Mouse (Mus musculus): ENCODE data around the gene Ralb. TPM values are rescaled to one million over a fixed set of nuclear protein-coding genes. Genes with fewer than 3 reads are reported as not detected.

Gene Ralb
- polyA plus RNA-seq, 1 experiment = 31.1 TPM

DNA sequence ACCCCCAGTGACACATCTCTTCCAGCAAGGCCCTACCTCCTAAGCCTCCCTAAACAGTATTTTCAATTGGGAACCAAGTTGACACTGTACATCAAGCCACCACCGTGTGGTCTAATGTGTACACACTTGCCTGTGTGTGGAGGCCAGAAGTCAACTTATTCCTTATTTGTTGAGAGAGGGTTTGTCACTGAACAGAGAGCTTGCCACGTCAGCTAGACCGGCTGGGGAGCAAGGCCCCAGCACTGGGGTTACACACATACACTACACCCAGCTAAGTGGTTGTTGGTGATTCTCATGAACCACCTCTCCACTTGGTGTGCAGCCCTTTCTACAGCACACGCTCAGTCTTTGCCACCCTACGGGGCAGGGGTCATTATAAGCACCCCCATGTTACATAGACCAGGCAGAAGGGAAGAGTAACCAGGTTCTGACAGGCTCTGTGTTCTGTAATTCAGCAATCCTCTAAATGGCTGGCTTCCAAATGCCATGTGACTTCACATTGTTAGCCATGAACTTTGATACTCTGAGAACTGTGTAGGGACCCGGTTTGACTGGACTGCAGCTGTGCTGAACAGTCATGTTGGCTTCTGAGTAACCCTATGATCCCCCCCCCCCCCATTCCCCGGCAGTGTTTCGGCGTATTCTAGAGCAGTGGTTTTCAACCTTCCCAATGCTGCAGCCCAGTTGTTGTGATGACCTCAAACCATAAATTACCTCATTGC, 36.4 kb upstream of the Ralb start:
- TF ChIP-seq POLR2A (IDR thresholded peaks at IDR 0.05; ENCODE audit: borderline replicate concordance, extremely low read depth, insufficient read depth, insufficient read length, poor library complexity, severe bottlenecking) (no peak), CTCF (IDR thresholded peaks at IDR 0.05; ENCODE audit: borderline replicate concordance, extremely low read depth, insufficient read depth, insufficient read length) (no peak)
- no peak for DNase-seq (ENCODE audit: low read depth)

DNA sequence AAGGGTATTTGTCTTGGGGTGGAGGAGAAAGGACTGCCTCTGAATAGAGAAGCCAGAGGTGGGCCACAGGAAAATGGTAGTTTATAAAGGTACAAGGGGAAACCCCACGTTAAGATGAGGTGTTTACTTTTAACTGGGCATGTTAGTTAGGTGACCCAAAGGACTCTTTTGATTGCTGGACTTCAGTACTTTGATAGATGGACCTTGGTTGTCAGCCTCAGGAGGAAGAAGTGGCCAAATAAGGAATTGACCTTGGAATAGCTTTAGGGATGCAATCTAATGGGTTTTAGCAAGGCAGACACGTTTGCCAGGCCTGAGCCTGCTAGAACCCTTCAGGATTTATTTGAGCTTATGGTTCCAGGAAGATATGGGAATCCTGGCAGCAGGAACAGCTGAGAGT, 34.7 kb upstream of the Ralb start:
- TF ChIP-seq POLR2A (IDR thresholded peaks at IDR 0.05; ENCODE audit: borderline replicate concordance, extremely low read depth, insufficient read depth, insufficient read length, poor library complexity, severe bottlenecking) = no peak
- TF ChIP-seq CTCF (IDR thresholded peaks at IDR 0.05; ENCODE audit: borderline replicate concordance, extremely low read depth, insufficient read depth, insufficient read length) = no peak
- no peak for DNase-seq (ENCODE audit: low read depth)

GRCm38 (mm10) chr1:119537651-119538050, 33.1 kb upstream of the Ralb start:
- TF ChIP-seq POLR2A (IDR thresholded peaks at IDR 0.05; ENCODE audit: borderline replicate concordance, extremely low read depth, insufficient read depth, insufficient read length, poor library complexity, severe bottlenecking) = no peak
- TF ChIP-seq CTCF (IDR thresholded peaks at IDR 0.05; ENCODE audit: borderline replicate concordance, extremely low read depth, insufficient read depth, insufficient read length) = no peak
- no peak for DNase-seq (ENCODE audit: low read depth)

GRCm38 (mm10) chr1:119536122-119536521, 31.5 kb upstream of the Ralb start:
- TF ChIP-seq CTCF (IDR thresholded peaks at IDR 0.05; ENCODE audit: borderline replicate concordance, extremely low read depth, insufficient read depth, insufficient read length) (no peak), POLR2A (IDR thresholded peaks at IDR 0.05; ENCODE audit: borderline replicate concordance, extremely low read depth, insufficient read depth, insufficient read length, poor library complexity, severe bottlenecking) (no peak)
- no peak for DNase-seq (ENCODE audit: low read depth)

GRCm38 (mm10) chr1:119534341-119534740, 29.7 kb upstream of the Ralb start:
- no peak for TF ChIP-seq POLR2A (IDR thresholded peaks at IDR 0.05; ENCODE audit: borderline replicate concordance, extremely low read depth, insufficient read depth, insufficient read length, poor library complexity, severe bottlenecking)
- DNase-seq (ENCODE audit: low read depth) = no peak

DNA sequence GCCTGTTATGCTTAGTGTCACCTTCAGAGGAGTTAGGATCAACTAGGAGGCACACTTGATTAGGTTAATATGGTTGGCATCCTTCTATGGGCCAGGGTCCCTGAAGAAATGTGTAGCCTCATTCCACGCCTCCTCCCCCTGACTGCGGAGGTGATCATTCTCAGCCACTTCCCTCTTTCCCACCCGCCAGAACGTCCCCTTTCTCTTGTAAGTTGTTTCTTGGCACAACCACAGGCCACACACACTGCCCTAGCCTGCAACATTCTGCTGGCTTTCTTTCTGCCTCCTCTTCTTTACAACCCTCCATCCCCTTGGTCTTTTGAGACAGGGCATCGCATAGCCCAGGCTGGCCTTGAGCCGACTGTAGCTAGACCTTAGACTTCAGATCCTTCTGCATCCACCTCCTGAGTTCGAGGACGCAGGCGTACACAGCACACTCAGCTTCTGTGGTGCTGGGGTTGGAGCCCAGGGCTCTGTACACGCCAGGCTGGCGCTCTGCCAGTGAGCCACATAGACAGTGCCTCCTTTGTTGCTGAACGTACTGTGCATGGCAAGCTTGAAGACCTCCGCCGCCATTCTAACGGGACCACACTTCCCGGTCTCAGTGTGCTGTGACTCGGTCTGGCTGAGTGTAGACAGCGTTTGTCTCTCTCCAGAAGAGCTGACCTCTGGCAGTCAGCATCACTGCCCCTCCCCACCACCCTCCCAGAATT, 28.7 kb upstream of the Ralb start:
- DNase-seq (ENCODE audit: low read depth) = peak; percentile 82
- TF ChIP-seq POLR2A (IDR thresholded peaks at IDR 0.05; ENCODE audit: borderline replicate concordance, extremely low read depth, insufficient read depth, insufficient read length, poor library complexity, severe bottlenecking) = no peak
- no peak for TF ChIP-seq CTCF (IDR thresholded peaks at IDR 0.05; ENCODE audit: borderline replicate concordance, extremely low read depth, insufficient read depth, insufficient read length)

- DNase-seq (ENCODE audit: low read depth) = no peak
- TF ChIP-seq POLR2A (IDR thresholded peaks at IDR 0.05; ENCODE audit: borderline replicate concordance, extremely low read depth, insufficient read depth, insufficient read length, poor library complexity, severe bottlenecking) (no peak), CTCF (IDR thresholded peaks at IDR 0.05; ENCODE audit: borderline replicate concordance, extremely low read depth, insufficient read depth, insufficient read length) (no peak)
These were observed 27.6 kb upstream of the Ralb start for GRCm38 (mm10) chr1:119532165-119532564.

DNA sequence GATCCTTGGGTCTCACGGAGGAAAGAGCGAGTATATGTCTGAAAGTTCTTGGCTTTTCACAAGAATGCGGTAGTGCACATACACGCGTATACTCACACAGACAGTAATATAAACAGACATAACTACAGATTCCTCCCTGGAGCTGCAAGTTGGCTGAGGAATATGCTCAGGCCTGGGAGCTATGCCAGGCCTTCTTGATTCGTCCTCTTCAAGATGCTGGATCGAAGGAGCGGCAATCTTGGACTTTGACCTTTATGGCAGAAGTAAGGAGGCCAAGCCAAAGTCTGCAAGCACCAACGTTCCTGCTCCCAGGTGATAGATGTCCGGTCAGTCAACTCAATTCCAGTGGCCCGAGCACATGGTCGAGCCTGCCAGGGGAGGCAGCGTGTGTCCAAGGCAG, 26.3 kb upstream of the Ralb start:
- TF ChIP-seq CTCF (IDR thresholded peaks at IDR 0.05; ENCODE audit: borderline replicate concordance, extremely low read depth, insufficient read depth, insufficient read length) = no peak
- no peak for DNase-seq (ENCODE audit: low read depth)

DNA sequence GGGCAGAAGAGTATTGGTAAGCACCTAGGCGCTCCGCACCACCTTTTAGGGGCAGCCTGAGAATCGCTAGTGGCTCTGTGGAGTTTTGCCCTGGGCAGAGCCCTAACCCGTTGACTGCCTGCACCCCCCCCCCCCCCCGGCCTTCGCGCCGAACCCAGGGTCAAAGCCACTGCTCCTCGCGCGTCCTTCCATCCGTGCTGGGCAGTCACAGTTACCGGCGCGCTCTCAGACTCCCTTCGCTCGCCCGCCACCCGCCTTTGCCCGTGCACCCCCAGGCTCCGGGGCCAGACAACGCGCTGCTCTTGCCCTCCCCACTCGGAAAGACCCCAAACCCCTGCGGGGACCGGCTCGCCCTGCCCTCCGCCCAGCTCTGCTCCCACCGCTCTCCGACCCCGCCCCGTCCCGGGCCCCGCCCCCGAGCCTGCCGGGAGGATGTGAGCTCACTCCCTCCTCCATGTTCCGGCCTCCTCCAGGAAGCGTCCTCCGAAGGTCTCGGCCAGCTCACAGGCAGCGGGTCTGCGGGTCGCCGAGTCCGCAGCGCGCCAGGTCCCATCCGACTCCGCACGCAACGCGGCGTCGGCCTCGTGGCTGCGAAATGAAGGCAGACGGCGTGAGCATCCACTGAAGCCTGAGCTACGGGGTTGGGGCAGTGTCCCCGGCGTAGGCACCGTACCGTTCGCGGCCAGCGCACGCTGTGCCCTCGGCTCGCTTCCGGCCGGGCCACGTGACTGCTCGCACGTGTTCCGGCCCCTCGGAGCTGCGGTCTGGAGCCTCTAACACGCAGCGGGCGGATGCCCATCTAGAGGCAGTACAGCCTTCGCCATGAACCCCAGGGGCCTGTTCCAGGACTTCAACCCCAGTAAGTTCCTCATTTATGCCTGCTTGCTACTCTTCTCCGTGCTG, 21.3 kb upstream of the Ralb start, which contains the start of gene Tmem185b:
Gene Tmem185b, plus strand, starts transcription at position 472 of the 903 bp plus-strand sequence.
- DNase-seq (ENCODE audit: low read depth) = peak; percentile 94
- peak; percentile 62; the same call in 1 of the 2 replicates for TF ChIP-seq POLR2A (IDR thresholded peaks at IDR 0.05; ENCODE audit: borderline replicate concordance, extremely low read depth, insufficient read depth, insufficient read length, poor library complexity, severe bottlenecking)
- TF ChIP-seq CTCF (IDR thresholded peaks at IDR 0.05; ENCODE audit: borderline replicate concordance, extremely low read depth, insufficient read depth, insufficient read length) = no peak

- TF ChIP-seq CTCF (IDR thresholded peaks at IDR 0.05; ENCODE audit: borderline replicate concordance, extremely low read depth, insufficient read depth, insufficient read length) = no peak
- peak; percentile 75 for DNase-seq (ENCODE audit: low read depth)
These were observed 20.4 kb upstream of the Ralb start for GRCm38 (mm10) chr1:119525004-119525444.

GRCm38 (mm10) chr1:119523826-119524225, 19.2 kb upstream of the Ralb start:
- TF ChIP-seq POLR2A (IDR thresholded peaks at IDR 0.05; ENCODE audit: borderline replicate concordance, extremely low read depth, insufficient read depth, insufficient read length, poor library complexity, severe bottlenecking) = no peak
- TF ChIP-seq CTCF (IDR thresholded peaks at IDR 0.05; ENCODE audit: borderline replicate concordance, extremely low read depth, insufficient read depth, insufficient read length) = no peak
- no peak for DNase-seq (ENCODE audit: low read depth)
